Mouse (Mus musculus) embryonic stem cell, embryonic (primary cell): Measurements from ENCODE around the gene Necab2.

Source experiments
- CTCF ChIA-PET, 4 experiments: fragments of 300-600 bp in 2 of 4; fragments of 350-600 bp in 2 of 4; sonication (Branson Sonifier 250); formaldehyde crosslinking; loops; one replicate each; lab custom pipeline; 2022; ENCODE audit warnings: inconsistent platforms in 2 of 4; lab: Charles Lee
- POLR2A ChIA-PET, 4 experiments: fragments of 300-600 bp in 2 of 4; fragments of 350-600 bp in 2 of 4; sonication (Branson Sonifier 250); formaldehyde crosslinking; loops; one replicate each; lab custom pipeline; 2022; ENCODE audit warnings: antibody characterized with exemption in 4 of 4, inconsistent platforms in 1 of 4; lab: Charles Lee

The Necab2 gene

GRCm38 (mm10) chr8:119437506-119437905, 9.0 kb upstream of the Necab2 start:
- CTCF ChIA-PET = interaction anchor here (0.8 to 3.6 kb wide), 5 partner anchors 25 to 239 kb away, joined by 3 to 9 read pairs (median 3); partner anchors contain the start of gene Taf1c (in 1 of the 4)
- POLR2A ChIA-PET = interaction anchor here in 2 of 4 experiments (0.5 to 1.0 kb wide), 2 partner anchors 68 to 313 kb away, joined by 3 read pairs; no protein-coding TSS in a partner anchor

- ChIA-PET POLR2A (interaction anchor here in 3 of 4 experiments (0.8 to 2.5 kb wide), 4 partner anchors 9 to 237 kb away, joined by 3 to 14 read pairs (median 3); partner anchors contain the start of gene Mbtps1 (in 1 of the 3)), CTCF (interaction anchor here in 3 of 4 experiments (0.6 to 4.2 kb wide), 12 partner anchors 11 to 238 kb away, joined by 3 to 35 read pairs (median 6); partner anchors contain the start of gene Taf1c (in 1 of the 3))
Observed at GRCm38 (mm10) chr8:119438876-119439275, 7.6 kb upstream of the Necab2 start.

DNA sequence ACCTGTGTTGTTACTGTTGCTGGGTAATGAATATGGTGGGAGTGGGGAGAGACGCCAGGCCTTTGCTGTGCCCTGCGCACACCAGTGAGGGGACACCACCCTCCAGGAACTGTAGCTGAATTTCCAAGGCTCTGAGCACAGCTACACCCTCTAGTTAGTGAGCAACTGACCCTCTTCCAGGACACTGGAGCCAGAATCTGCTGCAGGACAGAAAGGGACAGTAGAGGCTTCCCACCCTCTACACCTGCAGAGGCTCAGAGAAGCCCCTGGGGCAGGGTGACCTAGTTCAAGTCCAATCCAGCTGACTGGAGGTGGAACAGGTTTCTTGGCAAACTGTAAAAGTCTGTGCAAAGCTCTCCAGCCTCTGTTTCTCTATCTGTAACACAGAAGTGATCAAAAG, 7.1 kb upstream of the Necab2 start:
- ChIA-PET POLR2A (interaction anchor here in 3 of 4 experiments (0.8 to 2.5 kb wide), 6 partner anchors 8 to 237 kb away, joined by 3 to 14 read pairs (median 4); partner anchors contain the start of gene Mbtps1 (in 1 of the 3)), CTCF (interaction anchor here (0.6 to 4.2 kb wide), 21 partner anchors 9 to 558 kb away, joined by 3 to 35 read pairs (median 11); partner anchors contain the start of gene Taf1c (in 2 of the 4))

DNA sequence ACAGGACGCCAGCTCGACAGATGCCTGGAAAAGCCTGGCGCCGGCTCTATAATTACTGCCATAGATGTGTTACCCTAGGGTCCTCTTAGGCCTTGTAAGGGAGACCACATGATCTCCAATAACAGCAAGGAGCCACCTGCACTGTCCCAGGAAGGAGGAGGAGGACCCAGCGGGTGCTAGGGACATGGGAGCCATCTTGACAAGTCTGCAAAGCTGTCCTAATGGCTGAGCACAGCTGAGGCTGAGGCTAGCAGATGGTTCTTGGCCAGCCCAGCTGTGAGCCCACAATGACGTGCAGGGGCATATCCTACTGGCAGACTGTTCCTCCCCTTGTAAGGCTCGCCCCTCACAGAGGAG, 6.6 kb upstream of the Necab2 start:
- CTCF ChIA-PET = interaction anchor here (0.6 to 4.2 kb wide), 62 partner anchors 8 to 729 kb away, joined by 3 to 35 read pairs (median 4); partner anchors contain the start of genes Taf1c (in 2 of the 4) and Mlycd (in 1 of the 4)

GRCm38 (mm10) chr8:119440250-119440951, 6.1 kb upstream of the Necab2 start:
- POLR2A ChIA-PET = interaction anchor here (0.5 to 2.5 kb wide), 17 partner anchors 8 to 337 kb away, joined by 3 to 14 read pairs (median 4); partner anchors contain the start of genes Mbtps1 (in 2 of the 4), Slc38a8 (in 1 of the 4) and Tldc1 (in 1 of the 4)
- CTCF ChIA-PET = interaction anchor here (0.6 to 4.2 kb wide), 89 partner anchors 8 to 1609 kb away, joined by 3 to 35 read pairs (median 4); partner anchors contain the start of genes Taf1c (in 3 of the 4), Mbtps1 (in 1 of the 4), Mlycd (in 1 of the 4) and Tldc1 (in 1 of the 4)

More for the DNA sequence above, 6.6 kb upstream of the Necab2 start:
- POLR2A ChIA-PET = interaction anchor here in 3 of 4 experiments (0.5 to 2.5 kb wide), 9 partner anchors 10 to 249 kb away, joined by 3 to 14 read pairs (median 5); partner anchors contain the start of gene Mbtps1 (in 2 of the 3)

GRCm38 (mm10) chr8:119440952-119441270, 5.6 kb upstream of the Necab2 start:
- CTCF ChIA-PET = interaction anchor here (0.6 to 4.2 kb wide), 80 partner anchors 9 to 1610 kb away, joined by 3 to 35 read pairs (median 4); partner anchors contain the start of genes Taf1c (in 3 of the 4), Mlycd (in 2 of the 4), Mbtps1 (in 1 of the 4) and Tldc1 (in 1 of the 4)
- POLR2A ChIA-PET = interaction anchor here (0.6 to 2.5 kb wide), 14 partner anchors 9 to 337 kb away, joined by 3 to 14 read pairs (median 4); partner anchors contain the start of genes Mbtps1 (in 2 of the 4), Slc38a8 (in 1 of the 4) and Tldc1 (in 1 of the 4)

- ChIA-PET POLR2A (interaction anchor here in 2 of 4 experiments (0.6 to 1.5 kb wide), 4 partner anchors 10 to 336 kb away, joined by 3 to 6 read pairs (median 4); partner anchors contain the start of genes Slc38a8 (in 1 of the 2) and Tldc1 (in 1 of the 2)), CTCF (interaction anchor here (0.6 to 4.2 kb wide), 23 partner anchors 10 to 337 kb away, joined by 3 to 35 read pairs (median 11); partner anchors contain the start of genes Taf1c (in 1 of the 4) and Tldc1 (in 1 of the 4))
Observed at GRCm38 (mm10) chr8:119442013-119442412, 4.5 kb upstream of the Necab2 start.

DNA sequence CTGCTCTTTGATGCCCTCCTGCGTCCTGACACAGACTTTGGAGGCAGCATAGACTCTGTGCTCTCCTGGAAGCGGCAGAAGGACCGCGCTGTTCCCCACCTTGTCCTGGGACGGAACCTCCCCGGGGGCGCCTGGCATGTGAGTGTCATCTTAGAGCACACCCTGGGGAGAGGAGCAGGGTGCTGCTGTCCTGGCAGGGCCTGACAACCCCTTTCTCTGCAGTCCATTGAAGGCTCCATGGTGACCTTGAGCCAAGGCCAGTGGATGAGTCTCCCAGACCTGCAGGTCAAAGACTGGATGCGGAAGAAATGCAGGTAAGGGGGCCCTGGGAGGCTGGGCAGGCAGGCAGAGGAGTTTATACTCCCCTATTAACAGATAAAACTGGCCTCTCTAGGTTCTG, 3.5 kb upstream of the Necab2 start:
- CTCF ChIA-PET = interaction anchor here in 2 of 4 experiments (0.9 to 1.5 kb wide), 5 partner anchors 31 to 339 kb away, joined by 3 to 5 read pairs (median 3); no protein-coding TSS in a partner anchor
- POLR2A ChIA-PET = interaction anchor here in 1 of 4 experiments (0.5 kb wide), 1 partner anchor 462 kb away, joined by 4 read pairs; no protein-coding TSS in a partner anchor

DNA sequence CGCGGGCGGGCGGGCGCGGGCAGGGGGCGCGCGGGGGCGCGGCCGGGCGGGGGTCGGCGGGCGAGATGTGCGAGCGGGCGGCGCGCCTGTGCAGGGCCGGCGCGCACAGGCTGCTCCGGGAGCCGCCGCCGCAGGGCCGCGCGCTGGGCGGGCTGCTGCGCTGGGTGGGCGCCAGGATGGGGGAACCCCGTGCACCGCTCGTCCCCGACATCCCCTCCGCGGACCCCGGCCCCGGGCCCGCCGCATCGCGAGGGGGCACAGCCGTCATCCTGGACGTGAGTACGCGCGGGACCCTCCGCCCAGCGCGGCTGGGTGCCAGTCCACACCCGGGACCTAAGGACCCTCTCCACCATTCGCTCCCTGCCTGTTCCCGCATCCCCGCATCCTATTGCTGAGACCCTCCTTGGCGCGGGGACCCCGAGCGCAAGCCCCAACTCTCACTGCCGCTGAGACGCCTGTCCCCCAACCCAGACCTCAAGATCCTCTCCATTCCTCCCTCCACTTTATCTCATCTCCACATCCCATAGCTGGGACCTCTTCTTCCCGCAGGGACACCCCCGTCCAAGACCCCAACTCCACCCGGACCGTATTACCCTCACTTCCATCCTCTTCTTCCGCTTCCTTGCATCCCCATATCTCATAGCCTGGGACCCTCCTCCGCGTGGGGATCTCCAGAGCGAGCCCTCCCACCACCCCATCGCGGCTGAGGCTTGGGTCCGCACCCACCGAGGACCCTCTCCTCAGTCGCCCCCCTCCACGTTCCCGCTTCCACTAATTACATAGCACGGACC, 666 bp downstream of the Necab2 start:
- ChIA-PET CTCF (interaction anchor here in 2 of 4 experiments (0.5 to 0.7 kb wide), 3 partner anchors 34 to 179 kb away, joined by 3 to 5 read pairs (median 3); no protein-coding TSS in a partner anchor), POLR2A (interaction anchor here in 1 of 4 experiments (1.4 kb wide), 1 partner anchor 8 kb away, joined by 3 read pairs; no protein-coding TSS in a partner anchor)

DNA sequence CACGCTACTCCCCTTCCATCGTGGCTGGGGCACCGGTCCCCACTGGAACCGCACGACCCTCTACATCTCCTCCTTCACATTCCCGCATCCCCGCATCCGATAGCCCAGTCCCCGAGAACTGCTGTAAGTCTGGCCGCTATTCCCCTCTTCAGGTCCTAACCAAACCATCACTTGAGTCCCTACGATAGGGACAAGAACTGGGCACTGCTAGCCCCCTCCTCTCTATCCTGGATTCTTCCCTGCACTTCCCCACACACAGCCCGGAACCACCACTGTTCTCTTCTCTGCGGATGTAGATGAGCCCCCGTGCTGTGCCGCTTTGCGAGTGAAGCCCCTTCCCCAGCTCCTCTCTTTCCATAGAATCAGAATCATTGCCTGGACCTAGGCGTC, 1.3 kb downstream of the Necab2 start:
- CTCF ChIA-PET = interaction anchor here in 3 of 4 experiments (0.5 to 0.9 kb wide), 4 partner anchors 35 to 229 kb away, joined by 3 to 5 read pairs (median 4); no protein-coding TSS in a partner anchor
- POLR2A ChIA-PET = interaction anchor here in 1 of 4 experiments (1.4 kb wide), 1 partner anchor 9 kb away, joined by 3 read pairs; no protein-coding TSS in a partner anchor

DNA sequence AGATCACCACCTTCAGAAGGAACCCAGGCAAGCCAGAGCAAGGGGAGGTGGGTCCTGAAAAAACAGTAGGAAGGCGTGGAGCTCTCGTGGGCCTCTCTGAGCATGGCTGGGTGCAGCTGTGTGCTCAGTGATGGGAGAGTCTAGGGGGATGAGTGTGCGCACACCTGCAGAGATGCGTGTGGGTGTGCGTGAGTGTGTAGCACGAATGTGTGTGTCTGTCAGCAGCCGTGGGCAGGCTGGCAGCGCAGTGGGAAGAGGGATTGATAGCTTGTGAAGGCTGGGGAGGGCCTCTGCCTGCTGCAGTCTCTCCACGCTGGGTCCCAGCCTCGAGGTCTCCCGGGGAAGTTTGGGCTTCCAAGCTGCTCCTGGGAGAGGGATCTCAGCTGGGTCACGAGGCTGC, 3.1 kb downstream of the Necab2 start:
- CTCF ChIA-PET = interaction anchor here in 3 of 4 experiments (0.5 to 3.1 kb wide), 10 partner anchors 9 to 1105 kb away, joined by 3 to 15 read pairs (median 4); no protein-coding TSS in a partner anchor
- POLR2A ChIA-PET = interaction anchor here in 2 of 4 experiments (0.7 to 1.7 kb wide), 7 partner anchors 39 to 1648 kb away, joined by 3 to 4 read pairs (median 3); partner anchors contain the start of genes Mbtps1 (in 1 of the 2) and Mphosph6 (in 1 of the 2)

GRCm38 (mm10) chr8:119451131-119451530, 4.6 kb downstream of the Necab2 start:
- ChIA-PET CTCF (interaction anchor here in 3 of 4 experiments (0.6 to 3.1 kb wide), 4 partner anchors 10 to 134 kb away, joined by 3 to 15 read pairs (median 5); no protein-coding TSS in a partner anchor), POLR2A (interaction anchor here in 2 of 4 experiments (0.7 to 1.7 kb wide), 6 partner anchors 14 to 182 kb away, joined by 3 to 5 read pairs (median 4); partner anchors contain the start of gene Mbtps1 (in 2 of the 2))

DNA sequence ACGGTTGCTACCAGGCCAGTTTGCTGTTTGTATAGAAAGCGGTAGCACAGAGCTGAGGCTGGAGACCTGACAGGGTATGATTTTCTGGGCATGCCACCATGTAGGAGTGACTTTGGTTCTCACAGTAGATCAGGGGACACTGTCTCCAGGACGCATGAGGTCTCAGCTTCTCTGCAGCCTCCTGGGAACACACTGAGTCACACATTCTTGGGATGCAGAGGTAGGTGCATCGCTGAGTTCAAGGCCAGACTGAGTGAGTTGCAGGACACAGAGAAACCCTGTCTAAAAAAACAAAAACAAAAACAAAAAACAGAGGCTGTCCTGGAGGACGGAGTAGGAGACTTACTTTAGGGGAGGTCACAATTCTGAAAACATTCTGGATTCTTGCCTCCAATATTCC, 6.4 kb downstream of the Necab2 start:
- CTCF ChIA-PET = no interaction called here
- POLR2A ChIA-PET = no interaction called here

DNA sequence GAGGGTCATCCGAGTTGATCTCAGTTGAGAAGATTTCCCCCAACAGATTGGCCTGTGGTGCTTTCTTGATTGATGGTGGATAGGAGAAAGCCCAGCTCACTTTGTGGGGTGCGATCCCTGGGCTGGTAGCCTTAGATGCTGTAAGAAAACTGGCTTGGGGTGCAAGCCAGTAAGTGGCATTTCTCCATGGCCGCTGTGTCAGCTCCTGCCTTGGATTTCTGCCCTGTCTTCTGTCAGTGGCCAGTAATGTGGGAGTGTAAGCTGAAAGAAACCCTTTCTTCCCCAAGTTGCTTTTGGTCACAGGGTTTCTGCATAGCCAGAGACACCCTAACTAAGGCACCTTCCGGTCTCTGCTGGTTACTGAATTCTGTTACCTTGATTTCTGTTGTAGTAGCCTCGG, 9.5 kb downstream of the Necab2 start:
- POLR2A ChIA-PET = interaction anchor here in 1 of 4 experiments (1.2 to 1.5 kb wide), 2 partner anchors 9 to 31 kb away, joined by 3 to 5 read pairs; no protein-coding TSS in a partner anchor

GRCm38 (mm10) chr8:119459724-119460123, 13.2 kb downstream of the Necab2 start:
- ChIA-PET CTCF (interaction anchor here in 2 of 4 experiments (0.6 to 0.7 kb wide), 5 partner anchors 15 to 809 kb away, joined by 3 to 10 read pairs (median 3); no protein-coding TSS in a partner anchor), POLR2A (interaction anchor here in 3 of 4 experiments (0.7 to 1.4 kb wide), 5 partner anchors 8 to 99 kb away, joined by 3 to 4 read pairs (median 3); partner anchors contain the start of gene Mbtps1 (in 1 of the 3))

More for the DNA sequence above, 9.5 kb downstream of the Necab2 start:
- CTCF ChIA-PET = interaction anchor here (0.5 to 1.1 kb wide), 6 partner anchors 12 to 621 kb away, joined by 3 to 4 read pairs (median 3); no protein-coding TSS in a partner anchor

DNA sequence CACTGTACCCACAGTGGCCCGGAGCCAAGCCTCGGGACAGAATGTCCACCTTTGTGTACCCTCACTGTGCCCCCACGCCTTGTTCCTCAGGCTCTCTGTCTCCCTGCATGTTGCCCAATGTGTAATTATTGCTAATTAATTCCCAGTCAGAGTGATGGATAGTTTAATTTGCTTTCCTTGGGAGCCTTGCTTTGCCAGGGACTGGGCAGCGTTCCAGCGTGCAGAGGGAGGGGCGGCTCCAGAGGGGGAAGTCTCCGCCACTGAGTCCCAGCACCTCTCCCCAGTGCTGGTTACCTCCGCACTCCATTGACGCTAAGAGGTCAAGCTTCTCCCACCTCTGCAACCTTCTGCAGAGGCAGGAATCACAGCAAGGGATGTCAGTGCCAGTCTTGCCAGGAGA, 14.8 kb downstream of the Necab2 start:
- CTCF ChIA-PET = interaction anchor here in 2 of 4 experiments (1.3 to 1.4 kb wide), 2 partner anchors 21 to 81 kb away, joined by 3 read pairs; no protein-coding TSS in a partner anchor
- POLR2A ChIA-PET = no interaction called here
